In genomic region chr4:33290002-33290401, GRCm38 (mm10) we compare ENCODE assay signal across 8 mouse cellular contexts. TPM values are rescaled to one million over a fixed set of nuclear protein-coding genes. Genes with fewer than 3 reads are reported as not detected.
DNase-seq lines count a peak whose midpoint lies in the region; ATAC-seq and TF ChIP-seq lines count a peak whose summit lies in the region.

Pnrc1 (minus strand) TSS chr4:33290163.

- H3K36me3 ChIP-seq in forebrain, embryonic 12.5 days (replicated peaks), result no peaks in the 10 kb centered on the region
- H3K36me3 ChIP-seq in lung, embryonic 15.5 days, result no peaks in the 10 kb centered on the region

- H3K27ac ChIP-seq in cerebellum, adult 2 months (ENCODE audit: insufficient read depth, low read length), result no peak within 1 kb of the TSS
- no peak within 1 kb of the TSS for H3K27ac ChIP-seq in forebrain, embryonic 12.5 days
- H3K27ac ChIP-seq in lung, embryonic 15.5 days, result peak within 1 kb of the TSS; percentile 69

- H3K27me3 ChIP-seq in cerebellum, adult 2 months (ENCODE audit: control insufficient read depth, insufficient read depth, low read length), result no peaks in the 10 kb centered on the region
- H3K27me3 ChIP-seq in forebrain, embryonic 12.5 days, result no peaks in the 10 kb centered on the region; the same call in 1 of the 2 replicates
- no peaks in the 10 kb centered on the region for H3K27me3 ChIP-seq in lung, embryonic 15.5 days

- no peak within 1 kb of the TSS for H3K9ac ChIP-seq in forebrain, embryonic 12.5 days
- H3K9ac ChIP-seq in lung, embryonic 15.5 days, result peak within 1 kb of the TSS; percentile 16; the same call in 1 of the 2 replicates

- WGBS in cerebellum, adult 2 months, result 60% methylated on average over 3 of the region's 3 CpGs
- WGBS in forebrain, embryonic 12.5 days, result 72% methylated on average over 3 of the region's 3 CpGs
- 56% methylated on average over 3 of the region's 3 CpGs for WGBS in large intestine, adult 2 months
- WGBS in lung, embryonic 15.5 days, result 27% methylated on average over 3 of the region's 3 CpGs

- H3K9me3 ChIP-seq in forebrain, embryonic 12.5 days, result no peaks in the 10 kb centered on the region
- no peaks in the 10 kb centered on the region for H3K9me3 ChIP-seq in lung, embryonic 15.5 days

- TF ChIP-seq POLR2A in cerebellum, adult 2 months (IDR thresholded peaks at IDR 0.05; ENCODE audit: borderline replicate concordance, insufficient read depth, low read length), result no peak

- no peak for TF ChIP-seq CTCF in cerebellum, adult 2 months (IDR thresholded peaks at IDR 0.05; ENCODE audit: borderline replicate concordance, insufficient read depth, low read depth, low read length)

- intact Hi-C loops in heart, postnatal 10 days (cut with DNase I), result loop anchor here (5.0 kb wide), 1 partner anchor 258 kb away; the partner anchor contains the start of gene Ube2j1

- peak in 1 of 2 experiments; percentile 30 for DNase-seq in cerebellum, adult 2 months
- no peak for DNase-seq in cerebellum, postnatal 4 days (ENCODE audit: low spot score in 2 of 2)
- peak; percentile 56 to 66 for DNase-seq in heart, postnatal 10 days
- no peak for DNase-seq in large intestine, adult 2 months (ENCODE audit: low read depth, low spot score)
- peak; percentile 62 for DNase-seq in ovary, adult 18-20 months (ENCODE audit: low spot score)

- no peaks in the 10 kb centered on the region for H3K4me1 ChIP-seq in cerebellum, adult 2 months (ENCODE audit: control insufficient read depth, insufficient read depth, low read length)
- H3K4me1 ChIP-seq in forebrain, embryonic 12.5 days, result no peaks in the 10 kb centered on the region
- 0 out of 2 replicates have a peak, but pooled peaks cover 4% of the 10 kb centered on the region for H3K4me1 ChIP-seq in lung, embryonic 15.5 days

- H3K4me2 ChIP-seq in forebrain, embryonic 12.5 days, result no peak within 1 kb of the TSS
- peak within 1 kb of the TSS; percentile 43 for H3K4me2 ChIP-seq in lung, embryonic 15.5 days

- no peak within 1 kb of the TSS for H3K4me3 ChIP-seq in cerebellum, adult 2 months (replicated peaks; ENCODE audit: insufficient read depth, low read depth, low read length)
- no peak within 1 kb of the TSS for H3K4me3 ChIP-seq in forebrain, embryonic 12.5 days (replicated peaks)
- peak within 1 kb of the TSS; percentile 33 for H3K4me3 ChIP-seq in lung, embryonic 15.5 days

- ATAC-seq in activated CD4-positive, CD25-positive, alpha-beta regulatory T cell, adult 4 months, result peak; percentile 75
- no peak for ATAC-seq in forebrain, embryonic 12.5 days (ENCODE audit: low FRiP score)
- ATAC-seq in lung, embryonic 15.5 days (ENCODE audit: borderline replicate concordance, extremely low read depth, low FRiP score, low TSS enrichment), result peak; percentile 93

RNA-seq across cellular contexts. Expression of gene Pnrc1, which starts in this region (rescaled TPM):
- 62.4 and 64.6 TPM in 2 replicates for polyA plus RNA-seq in cerebellum, adult 2 months (2012; rRNA removed)
- polyA plus RNA-seq in activated CD4-positive, CD25-positive, alpha-beta regulatory T cell, adult 4 months (2017; shearing (Covaris generic)), result 10 to 100 TPM; 76.1 to 91.4 TPM
- 95.5 and 99.5 TPM in 2 replicates for polyA plus RNA-seq in forebrain, embryonic 12.5 days (2016; fragmentation: Nextera tagmentation; extraction: Ambion mirVana)
- total RNA-seq in heart, postnatal 10 days (2021), result 100 to 1,000 TPM; 122 to 127 TPM
- 51.9 and 81.2 TPM in 2 replicates for polyA plus RNA-seq in large intestine, adult 2 months (2012; rRNA removed)
- polyA plus RNA-seq in lung, embryonic 15.5 days (2015; fragmentation: Nextera tagmentation; extraction: Ambion mirVana), result 122 and 129 TPM in 2 replicates

Comparison
In these comparisons a context has a peak if more than half of its experiments do, and no peak if none do; other contexts are left out.
1. DNase-seq: peak in heart, postnatal 10 days (2 of 2) and ovary, adult 18-20 months (single experiment); none in cerebellum, postnatal 4 days (0 of 2) and large intestine, adult 2 months (single experiment).